Mouse (Mus musculus) forebrain, embryonic 11.5 days (tissue): ENCODE results near the gene Gli3. TPM values are rescaled to one million over a fixed set of nuclear protein-coding genes. Genes with fewer than 3 reads are reported as not detected.

Source experiments
- ATAC-seq: fragments of 200-750 bp; cut with Nextera tagmentation; replicated peaks from 2 replicates; pipeline ENCODE4 v1.8.0; 2017; ENCODE audit warnings: moderate TSS enrichment; ENCODE audit not compliant: low FRiP score
- DNase-seq: peaks from one replicate; pipeline ENCODE4 v3.0.0-alpha.2; 2017; ENCODE audit warnings: low spot score
- H3K27ac ChIP-seq: fragments of 300-500 bp; sonication (generic); 2 replicates; pipeline ENCODE4 v1.5.1; 2014; ENCODE audit warnings: low read depth, low read length
- H3K27me3 ChIP-seq: fragments of 300-500 bp; sonication (generic); 2 replicates; pipeline ENCODE4 v1.6.1; 2014; ENCODE audit warnings: mild to moderate bottlenecking, low read length, mixed read lengths; ENCODE audit not compliant: control insufficient read depth, insufficient read depth
- H3K36me3 ChIP-seq: fragments of 300-500 bp; sonication (generic); 2 replicates; pipeline ENCODE4 v1.6.1; 2014; ENCODE audit warnings: mild to moderate bottlenecking, low read length, moderate library complexity, mixed read lengths; ENCODE audit not compliant: control insufficient read depth, insufficient read depth
- H3K4me1 ChIP-seq: fragments of 300-500 bp; sonication (generic); replicated peaks from 2 replicates; pipeline ENCODE4 v1.6.1; 2014; ENCODE audit warnings: low read length, mixed read lengths; ENCODE audit not compliant: control insufficient read depth, insufficient read depth
- H3K4me2 ChIP-seq: fragments of 300-500 bp; sonication (generic); 2 replicates; pipeline ENCODE4 v1.6.1; 2014; ENCODE audit warnings: low read depth, mild to moderate bottlenecking, low read length, moderate library complexity, mixed read lengths; ENCODE audit not compliant: severe bottlenecking
- H3K4me3 ChIP-seq: fragments of 300-500 bp; sonication (generic); 2 replicates; pipeline ENCODE4 v1.5.1; 2014; ENCODE audit warnings: low read depth, low read length
- H3K9ac ChIP-seq: fragments of 300-500 bp; sonication (generic); 2 replicates; pipeline ENCODE4 v1.6.1; 2014; ENCODE audit warnings: low read length
- H3K9me3 ChIP-seq: fragments of 300-500 bp; sonication (generic); 2 replicates; pipeline ENCODE4 v1.6.1; 2016; ENCODE audit warnings: low read length, mixed read lengths; ENCODE audit not compliant: control insufficient read depth
- WGBS: fragments of 180-500 bp; shearing (Covaris S2); extraction: QIAGEN DNeasy Blood & Tissue Kit; methylation state at CpG from one replicate; pipeline ENCODE4 v1.1.7; 2014; 5-methylcytosine and 5-hydroxymethylcytosine counted together
- polyA plus RNA-seq: library from polyadenylated mRNA; unstranded; fragments of >200 nt; fragmentation: Nextera tagmentation; extraction: Ambion mirVana; gene quantifications from 2 replicates; pipeline ENCODE4 v1.2.1, GENCODE M21; 2014

Gene Gli3
- polyA plus RNA-seq, 1 experiment from 2014 or later = 67.0 TPM

GRCm38 (mm10) chr13:15510925-15511324, 47.9 kb downstream of the Gli3 start:
- ATAC-seq = no peak
- H3K9me3 ChIP-seq = no peaks in the 10 kb centered on the region
- H3K4me1 ChIP-seq = peaks cover 6% of the 10 kb centered on the region; the same call in 1 of the 2 replicates
- no peak overlapping the region for H3K4me2 ChIP-seq
- H3K27ac ChIP-seq = no peak overlapping the region
- H3K36me3 ChIP-seq = no peaks in the 10 kb centered on the region
- DNase-seq = no peak
- H3K4me3 ChIP-seq = no peak overlapping the region
- no peak overlapping the region for H3K9ac ChIP-seq
- H3K27me3 ChIP-seq = no peaks in the 10 kb centered on the region

- no peaks in the 10 kb centered on the region for H3K36me3 ChIP-seq
- no peak for DNase-seq
- ATAC-seq = peak; percentile 52; the same call in 1 of the 2 replicates
- no peak overlapping the region for H3K27ac ChIP-seq
- no peak overlapping the region for H3K9ac ChIP-seq
- 59% methylated on average over 5 of the region's 5 CpGs for WGBS
- H3K4me2 ChIP-seq = no peak overlapping the region
- no peaks in the 10 kb centered on the region for H3K9me3 ChIP-seq
- H3K4me3 ChIP-seq = no peak overlapping the region
- H3K27me3 ChIP-seq = no peaks in the 10 kb centered on the region
- H3K4me1 ChIP-seq = peaks cover 6% of the 10 kb centered on the region; the same call in 1 of the 2 replicates
Observed at GRCm38 (mm10) chr13:15513114-15513513, 50.1 kb downstream of the Gli3 start.

- Histone ChIP-seq H3K9ac (no peak overlapping the region), H3K9me3 (no peaks in the 10 kb centered on the region), H3K4me3 (no peak overlapping the region), H3K36me3 (no peaks in the 10 kb centered on the region), H3K4me2 (no peak overlapping the region), H3K4me1 (peaks cover 6% of the 10 kb centered on the region; the same call in 1 of the 2 replicates), H3K27ac (no peak overlapping the region), H3K27me3 (no peaks in the 10 kb centered on the region)
- WGBS = 85% methylated on average over 8 of the region's 8 CpGs
- DNase-seq (no peak), ATAC-seq (no peak)
Observed at GRCm38 (mm10) chr13:15514082-15514481, 51.0 kb downstream of the Gli3 start.

- DNase-seq = no peak
- Histone ChIP-seq H3K4me3 (no peak overlapping the region), H3K9ac (no peak overlapping the region), H3K27me3 (no peaks in the 10 kb centered on the region), H3K27ac (0 out of 2 replicates have a peak overlapping the region, but pooled peaks have one; percentile 41), H3K4me2 (no peak overlapping the region), H3K9me3 (no peaks in the 10 kb centered on the region), H3K36me3 (no peaks in the 10 kb centered on the region), H3K4me1 (peaks cover 6% of the 10 kb centered on the region)
- ATAC-seq = 0 out of 2 replicates have a peak, but pooled peaks have one; percentile 21
- 79% methylated on average over 9 of the region's 9 CpGs for WGBS
Observed at GRCm38 (mm10) chr13:15517048-15517760, 54.2 kb downstream of the Gli3 start.

- Histone ChIP-seq H3K4me2 (no peak overlapping the region), H3K4me3 (no peak overlapping the region), H3K27me3 (no peaks in the 10 kb centered on the region), H3K27ac (no peak overlapping the region), H3K9ac (no peak overlapping the region), H3K4me1 (no peaks in the 10 kb centered on the region; the same call in none of the 2 replicates), H3K36me3 (no peaks in the 10 kb centered on the region), H3K9me3 (no peaks in the 10 kb centered on the region)
- DNase-seq (no peak), ATAC-seq (no peak)
- WGBS = 69% methylated on average over 2 of the region's 2 CpGs
Observed at GRCm38 (mm10) chr13:15520353-15520752, 57.3 kb downstream of the Gli3 start.

- Histone ChIP-seq H3K4me3 (no peak overlapping the region), H3K36me3 (no peaks in the 10 kb centered on the region), H3K27ac (no peak overlapping the region), H3K9me3 (no peaks in the 10 kb centered on the region), H3K27me3 (no peaks in the 10 kb centered on the region), H3K4me2 (no peak overlapping the region), H3K4me1 (no peaks in the 10 kb centered on the region; the same call in none of the 2 replicates), H3K9ac (no peak overlapping the region)
- ATAC-seq = no peak
- 82% methylated on average over 3 of the region's 3 CpGs for WGBS
- DNase-seq = no peak
Observed at GRCm38 (mm10) chr13:15522153-15522552, 59.1 kb downstream of the Gli3 start.

- no peak overlapping the region for H3K4me3 ChIP-seq
- ATAC-seq (no peak), DNase-seq (no peak)
- no peak overlapping the region for H3K4me2 ChIP-seq
- no peaks in the 10 kb centered on the region for H3K9me3 ChIP-seq
- H3K4me1 ChIP-seq = no peaks in the 10 kb centered on the region; the same call in 1 of the 2 replicates
- H3K36me3 ChIP-seq = no peaks in the 10 kb centered on the region
- H3K27me3 ChIP-seq = no peaks in the 10 kb centered on the region
- no peak overlapping the region for H3K27ac ChIP-seq
- no peak overlapping the region for H3K9ac ChIP-seq
- WGBS = 87% methylated on average over 8 of the region's 8 CpGs
Observed at GRCm38 (mm10) chr13:15524208-15524607, 61.2 kb downstream of the Gli3 start.

GRCm38 (mm10) chr13:15526691-15527090, 63.7 kb downstream of the Gli3 start:
- Histone ChIP-seq H3K4me3 (no peak overlapping the region), H3K9ac (no peak overlapping the region), H3K4me1 (no peaks in the 10 kb centered on the region), H3K4me2 (no peak overlapping the region), H3K9me3 (no peaks in the 10 kb centered on the region), H3K27ac (no peak overlapping the region), H3K36me3 (no peaks in the 10 kb centered on the region), H3K27me3 (no peaks in the 10 kb centered on the region)
- no peak for ATAC-seq
- no peak for DNase-seq
- WGBS = 90% methylated on average over 4 of the region's 4 CpGs

GRCm38 (mm10) chr13:15531568-15531967, 68.5 kb downstream of the Gli3 start:
- Histone ChIP-seq H3K9ac (no peak overlapping the region), H3K4me2 (no peak overlapping the region), H3K9me3 (no peaks in the 10 kb centered on the region), H3K4me1 (no peaks in the 10 kb centered on the region), H3K4me3 (no peak overlapping the region), H3K27me3 (no peaks in the 10 kb centered on the region), H3K27ac (no peak overlapping the region), H3K36me3 (no peaks in the 10 kb centered on the region)
- no peak for DNase-seq
- ATAC-seq = no peak
- WGBS = 72% methylated on average over 3 of the region's 3 CpGs
